Mouse (Mus musculus) cerebellum, postnatal 36 days (tissue): ENCODE results near the gene Duoxa2.
"Not testable (repeated sequence)": the region's sequence is repeated elsewhere in the genome, so short reads cannot be mapped to it uniquely, and the experiment has no call there.

Experiments
- DNase-seq, 2 experiments: peaks; one replicate each; pipeline ENCODE4 v3.0.0; 2021 to 2022; ENCODE audit warnings: mixed read lengths in 2 of 2

Gene Duoxa2

DNA sequence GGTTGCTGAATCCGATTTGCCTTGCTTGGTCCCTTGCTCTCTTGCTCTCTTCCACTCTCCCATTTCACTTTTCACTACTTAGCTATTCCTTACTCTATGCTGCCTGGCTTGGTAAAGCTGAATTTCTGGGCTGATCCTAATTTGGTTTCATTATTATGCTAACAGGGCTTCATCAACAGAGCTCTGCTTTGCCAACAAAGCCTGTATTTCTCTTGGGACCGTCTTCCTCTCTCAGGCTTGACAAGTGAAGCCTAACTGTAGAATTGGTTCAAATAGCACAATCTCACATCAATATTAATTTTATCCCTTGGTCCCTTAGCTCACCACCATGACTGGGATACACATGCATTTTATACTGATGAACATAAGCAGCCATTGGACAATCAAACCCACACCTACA is 12.9 kb downstream of the Duoxa2 start:
- no peak for DNase-seq

DNA sequence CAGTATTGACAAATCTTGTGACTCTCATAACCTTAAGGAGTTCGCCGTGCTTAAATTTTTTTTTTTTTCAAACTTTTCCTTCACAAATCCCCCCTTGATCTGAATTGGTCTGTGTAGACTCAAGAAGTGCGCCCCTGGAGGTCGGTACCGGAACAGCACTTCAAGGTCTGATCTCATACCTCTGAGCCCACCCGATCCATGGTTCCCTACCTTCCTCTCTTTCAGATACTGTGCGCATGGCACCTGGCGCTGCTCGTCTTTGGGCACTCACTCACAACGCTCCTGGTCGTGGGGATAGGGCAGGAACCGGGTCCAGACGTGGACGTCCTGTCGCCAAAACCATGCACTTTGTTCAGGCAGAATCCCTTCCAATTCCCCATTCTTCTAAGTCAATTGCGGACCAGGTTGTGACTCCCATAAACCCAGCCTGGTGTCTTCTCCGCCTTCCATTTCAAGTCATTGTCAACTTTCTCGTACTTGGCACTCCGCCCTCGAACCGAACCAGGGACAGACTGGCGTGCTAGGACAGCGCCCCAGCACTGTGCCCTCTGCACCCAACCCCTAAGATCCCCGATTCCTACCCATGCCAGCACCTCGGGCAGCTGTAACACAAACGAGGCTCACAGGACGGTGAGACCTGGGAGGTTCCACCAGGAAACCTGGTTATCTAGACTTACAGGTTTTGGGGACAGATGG is 14.2 kb downstream of the Duoxa2 start:
- DNase-seq: peak; percentile 69 to 74

DNA sequence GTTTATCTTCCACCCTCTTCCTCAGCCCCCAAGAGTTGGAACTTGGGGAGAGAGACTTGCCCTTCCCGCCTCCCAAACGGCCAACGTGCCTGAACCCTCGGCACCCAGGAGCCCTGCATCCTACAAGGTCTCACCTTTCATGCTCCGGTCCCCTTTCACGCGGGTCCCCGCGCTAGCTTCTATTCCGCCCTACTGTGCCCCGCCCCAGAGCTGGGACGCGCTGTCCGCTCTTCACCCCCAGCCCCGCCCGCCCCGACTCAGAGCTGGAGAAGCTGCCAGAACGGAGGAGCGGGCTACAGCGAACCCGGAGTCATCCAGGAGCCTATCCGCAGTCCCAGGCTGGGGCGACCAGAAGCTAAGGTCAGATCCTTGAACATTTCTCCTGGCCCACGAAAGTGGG is 14.8 kb downstream of the Duoxa2 start, which contains the start of gene Duoxa1:
TSS of gene Duoxa1 (minus strand) at position 195 of the 400 bp plus-strand sequence.
- DNase-seq: no peak

DNA sequence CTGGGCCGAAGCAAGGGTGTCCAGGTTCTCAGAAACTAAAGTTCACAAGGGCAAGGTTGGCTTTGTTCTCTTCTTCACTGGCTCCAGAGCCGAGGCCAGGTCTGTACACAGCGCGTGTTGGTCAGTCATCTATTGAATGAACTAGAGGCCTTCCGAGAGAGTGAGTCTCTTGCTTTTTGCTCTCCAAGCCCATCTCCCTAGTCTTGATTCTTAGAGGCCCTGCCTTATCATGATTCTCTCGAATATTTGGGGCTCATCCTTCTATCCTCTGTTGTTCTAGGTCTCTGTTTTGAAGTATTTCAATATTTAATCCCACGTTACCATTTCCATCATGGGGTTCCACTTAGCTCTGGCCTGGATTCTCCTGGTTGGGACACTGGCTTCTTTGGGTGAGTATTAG is 16.7 kb downstream of the Duoxa2 start, which contains the start of gene Duox1:
TSS of gene Duox1 (plus strand) at position 301 of the 400 bp plus-strand sequence.
- DNase-seq: no peak

DNA sequence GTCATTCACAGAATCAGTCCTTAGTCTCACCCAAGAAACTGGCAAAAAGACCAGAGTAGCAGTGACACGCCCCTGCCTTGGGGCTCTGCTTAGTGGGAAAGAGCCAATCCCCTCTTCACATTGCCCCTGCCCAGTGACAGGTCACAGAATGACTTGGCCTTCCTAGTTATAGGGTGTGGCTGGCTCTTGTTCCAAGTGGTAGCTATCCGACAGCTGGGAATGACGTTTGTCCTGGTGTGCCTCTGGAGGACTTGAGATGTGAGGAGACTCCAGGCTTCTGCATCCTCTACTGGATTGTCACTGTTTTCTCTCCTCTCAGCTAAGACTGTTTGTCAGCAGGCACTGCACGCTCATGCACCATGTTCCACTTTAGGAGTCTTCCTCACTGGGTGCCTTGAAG is 18.7 kb downstream of the Duoxa2 start:
- DNase-seq: no peak

DNA sequence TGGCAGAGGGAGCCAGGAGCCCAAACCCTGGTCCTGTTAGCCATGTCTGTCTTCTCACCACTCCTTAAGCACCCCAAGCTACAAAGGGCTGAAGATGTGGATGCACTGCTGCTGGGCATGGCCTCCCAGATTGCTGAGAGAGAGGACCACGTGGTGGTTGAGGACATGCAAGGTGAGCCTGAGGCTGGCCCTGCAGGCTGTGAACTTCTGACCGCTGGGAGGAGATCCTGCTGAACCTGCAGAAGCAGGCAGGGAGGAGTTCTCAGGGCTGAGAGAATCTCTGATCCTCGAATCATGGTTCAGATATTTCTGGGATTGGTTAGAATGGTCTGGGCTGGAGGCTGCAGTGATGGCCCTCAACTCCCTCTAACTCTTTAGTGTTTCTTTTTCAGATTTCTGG is 25.3 kb downstream of the Duoxa2 start:
- DNase-seq: no peak

DNA sequence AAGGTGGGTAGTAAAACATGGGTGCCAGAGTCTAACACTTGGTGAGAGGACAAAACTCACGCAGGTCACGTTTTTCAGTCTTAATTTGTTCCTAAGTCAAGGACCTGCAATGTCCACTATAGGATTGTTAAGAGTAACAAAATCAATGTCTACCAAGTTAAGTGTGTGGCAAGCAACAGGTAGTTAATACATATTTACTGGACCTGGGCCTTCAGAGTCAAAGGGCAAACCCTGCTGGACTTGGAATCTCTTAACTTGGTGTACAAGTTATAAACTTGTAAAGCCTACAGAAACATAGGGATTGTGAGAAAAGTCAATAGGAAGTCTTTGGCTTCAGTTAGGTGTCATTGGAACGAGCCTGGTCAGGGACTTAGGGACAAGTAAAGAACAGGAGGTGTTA is 25.9 kb downstream of the Duoxa2 start:
- no peak for DNase-seq

DNA sequence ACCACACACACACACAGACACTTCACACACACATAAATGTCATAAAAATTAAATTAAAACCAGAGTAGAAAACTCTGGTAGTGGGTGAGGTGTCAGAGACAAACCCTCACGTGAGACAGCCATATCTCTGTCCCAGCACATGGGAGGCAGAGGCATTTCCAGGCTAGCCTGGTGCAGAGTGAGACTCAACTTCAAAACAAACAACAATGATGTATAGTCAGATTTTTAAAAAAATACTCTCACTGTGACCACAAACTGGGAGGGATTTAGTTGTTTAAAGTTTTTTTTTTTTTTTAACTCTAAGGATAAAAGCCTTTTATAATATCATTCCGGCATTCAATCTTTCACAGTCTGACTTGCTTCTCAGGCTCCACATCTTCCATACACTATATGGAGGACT is 26.7 kb downstream of the Duoxa2 start:
- no peak for DNase-seq

DNA sequence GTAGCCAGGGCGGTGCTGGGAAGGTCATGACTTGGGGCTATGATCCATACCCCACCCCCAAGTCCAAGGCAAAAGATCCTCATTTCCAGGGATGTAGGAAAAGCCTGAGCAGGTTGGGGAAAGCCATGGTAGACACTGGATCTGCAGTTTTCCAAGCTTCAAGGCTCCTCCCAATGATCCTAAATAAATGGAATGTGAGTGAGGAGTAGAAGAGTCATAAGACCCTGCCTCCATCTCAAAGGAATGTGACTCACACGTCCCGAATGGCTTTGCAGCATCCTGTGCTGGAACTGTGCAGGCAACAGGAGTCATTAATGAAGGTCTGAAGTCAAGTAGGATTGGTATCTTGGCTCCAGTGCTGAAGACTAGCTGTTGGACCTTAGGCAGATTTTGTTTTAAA is 29.3 kb downstream of the Duoxa2 start:
- DNase-seq: no peak

DNA sequence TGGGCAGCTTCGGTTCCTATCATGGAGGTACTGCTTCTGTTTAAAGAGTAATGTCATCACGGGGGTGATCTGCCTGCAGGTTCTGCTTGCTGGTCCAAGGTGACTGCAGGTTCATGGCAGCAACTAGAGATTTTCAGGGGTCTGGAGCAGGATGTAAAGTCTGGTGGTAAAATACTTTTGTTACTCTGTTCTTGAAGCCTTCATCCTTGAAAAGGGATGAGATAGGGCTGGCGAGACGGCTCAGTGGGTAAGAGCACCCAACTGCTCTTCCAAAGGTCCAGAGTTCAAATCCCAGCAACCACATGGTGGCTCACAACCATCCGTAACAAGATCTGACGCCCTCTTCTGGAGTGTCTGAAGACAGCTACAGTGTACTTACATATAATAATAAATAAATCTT is 31.6 kb downstream of the Duoxa2 start:
- not testable (repeated sequence) for DNase-seq

DNA sequence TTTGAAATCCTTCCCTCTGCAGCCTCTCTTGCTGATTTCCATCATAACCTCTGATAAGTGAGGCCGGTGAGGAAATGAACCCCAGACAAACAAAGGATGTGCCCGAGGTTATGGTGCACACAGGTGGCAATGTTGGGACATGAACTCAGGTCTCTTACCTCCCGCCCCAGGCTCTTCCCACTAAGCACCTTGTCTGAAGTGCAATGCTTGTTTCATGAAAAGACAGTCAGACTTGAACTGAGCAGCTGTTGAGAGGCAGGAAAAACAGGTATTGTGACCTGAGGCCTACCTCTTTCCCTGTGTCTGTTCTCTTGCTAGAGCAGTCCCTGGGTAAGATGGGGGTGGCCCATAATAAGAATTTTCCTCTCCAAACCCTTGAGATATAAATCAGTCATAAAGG is 33.5 kb downstream of the Duoxa2 start:
- DNase-seq: no peak

DNA sequence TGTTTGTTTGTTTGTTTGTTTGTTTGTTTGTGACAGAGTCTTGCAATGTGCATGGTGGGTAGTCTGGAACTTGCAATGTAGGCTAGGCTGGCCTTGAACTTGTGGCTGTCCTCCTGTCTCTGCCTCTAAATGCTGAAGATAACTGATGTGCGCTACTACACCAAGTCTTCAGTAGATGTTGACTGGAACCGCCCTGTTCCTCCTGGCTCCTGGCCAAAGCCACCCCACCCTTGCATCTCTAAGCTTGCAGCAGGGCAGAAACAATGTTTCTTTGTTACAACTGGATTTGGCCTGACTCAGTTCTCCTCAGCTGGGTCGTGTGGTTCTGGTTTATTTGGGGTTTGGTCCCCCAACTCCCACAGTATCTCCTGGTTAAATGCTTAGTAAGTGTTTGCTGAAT is 35.5 kb downstream of the Duoxa2 start:
- DNase-seq: no peak

DNA sequence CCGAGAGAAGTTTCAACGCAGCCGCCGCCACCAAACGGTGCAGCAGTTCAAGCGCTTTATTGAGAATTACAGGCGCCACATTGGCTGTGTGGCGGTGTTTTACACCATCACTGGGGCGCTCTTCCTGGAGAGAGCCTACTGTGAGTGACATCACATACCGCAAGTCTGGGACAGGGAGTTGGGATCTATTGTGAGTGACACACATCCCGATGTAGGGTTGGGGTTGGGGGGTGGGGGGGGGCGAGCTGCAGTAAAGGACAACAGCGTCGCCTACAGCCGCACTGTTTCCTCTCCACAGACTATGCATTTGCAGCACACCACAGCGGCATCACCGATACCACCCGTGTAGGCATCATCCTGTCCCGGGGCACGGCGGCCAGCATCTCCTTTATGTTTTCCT is 38.6 kb downstream of the Duoxa2 start:
- DNase-seq: no peak

DNA sequence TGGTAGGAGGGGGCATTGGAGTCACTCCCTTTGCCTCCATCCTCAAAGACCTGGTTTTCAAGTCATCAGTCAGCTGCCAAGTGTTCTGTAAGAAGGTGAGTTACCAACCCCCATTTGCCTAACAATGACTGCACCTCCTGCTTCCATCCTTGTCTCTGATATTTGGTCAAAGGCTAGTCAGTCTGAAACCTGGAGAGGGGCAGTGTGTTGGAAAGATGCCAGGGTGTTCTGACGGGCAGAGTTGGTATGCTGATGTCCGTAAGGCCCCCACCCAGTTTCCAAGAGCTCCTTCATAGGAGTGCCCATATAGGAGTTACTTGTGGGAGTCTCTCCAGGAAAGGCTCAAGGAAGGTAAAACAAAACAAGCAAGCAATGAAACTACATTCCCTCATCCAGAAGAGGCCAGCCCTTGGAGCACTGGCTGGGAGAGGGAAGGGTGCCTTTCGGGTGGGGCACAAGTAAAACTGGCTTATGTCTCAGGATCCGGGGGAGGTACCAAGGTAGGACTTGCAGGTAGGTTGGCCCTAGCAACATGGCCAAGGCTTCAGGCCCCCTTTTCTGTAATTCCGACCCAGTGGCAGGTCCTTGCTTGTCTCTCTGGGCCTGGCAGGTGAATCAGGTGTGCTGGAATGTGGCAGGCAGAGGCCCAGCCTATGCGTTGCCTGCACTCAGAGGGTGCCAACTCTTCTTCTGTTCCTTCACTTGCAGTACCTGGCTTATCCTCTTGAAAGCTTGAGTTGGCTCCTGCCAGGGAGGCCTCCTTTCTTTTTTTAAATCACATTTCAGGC is 46.6 kb downstream of the Duoxa2 start:
- DNase-seq: peak; percentile 27 to 29

DNA sequence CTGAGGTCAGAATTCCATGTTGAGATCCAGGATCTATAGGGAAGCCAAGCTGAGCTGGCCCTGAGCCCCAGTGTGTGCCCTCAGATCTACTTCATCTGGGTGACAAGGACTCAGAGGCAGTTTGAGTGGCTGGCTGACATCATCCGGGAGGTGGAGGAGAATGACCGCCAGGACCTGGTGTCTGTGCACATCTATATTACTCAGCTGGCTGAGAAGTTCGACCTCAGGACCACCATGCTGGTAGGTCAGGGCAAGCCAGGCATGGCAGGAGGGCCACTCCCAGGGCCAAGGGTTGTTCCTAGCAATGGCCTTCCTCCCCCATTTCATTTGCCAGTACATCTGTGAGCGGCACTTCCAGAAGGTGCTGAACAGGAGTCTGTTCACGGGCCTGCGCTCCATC is 47.5 kb downstream of the Duoxa2 start:
- DNase-seq: peak; percentile 17 to 31

DNA sequence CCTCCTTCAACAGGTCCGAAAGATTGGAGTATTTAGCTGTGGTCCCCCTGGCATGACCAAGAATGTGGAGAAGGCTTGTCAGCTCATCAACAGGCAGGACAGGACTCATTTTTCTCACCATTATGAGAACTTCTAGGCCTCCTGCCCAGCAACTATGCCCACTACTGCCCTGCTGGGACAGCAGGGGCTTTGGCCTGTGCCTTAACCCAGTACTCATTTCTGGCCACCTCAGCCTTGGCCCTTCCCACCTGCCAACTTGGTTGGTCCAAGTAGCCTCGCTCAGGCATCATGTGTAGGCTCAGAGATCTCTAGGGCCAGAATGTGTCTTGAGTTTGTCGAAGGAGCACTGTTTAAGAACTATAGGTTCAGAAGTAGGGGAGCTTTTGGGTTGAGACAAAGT is 48.6 kb downstream of the Duoxa2 start:
- DNase-seq: peak in 1 of 2 experiments; percentile 23

DNA sequence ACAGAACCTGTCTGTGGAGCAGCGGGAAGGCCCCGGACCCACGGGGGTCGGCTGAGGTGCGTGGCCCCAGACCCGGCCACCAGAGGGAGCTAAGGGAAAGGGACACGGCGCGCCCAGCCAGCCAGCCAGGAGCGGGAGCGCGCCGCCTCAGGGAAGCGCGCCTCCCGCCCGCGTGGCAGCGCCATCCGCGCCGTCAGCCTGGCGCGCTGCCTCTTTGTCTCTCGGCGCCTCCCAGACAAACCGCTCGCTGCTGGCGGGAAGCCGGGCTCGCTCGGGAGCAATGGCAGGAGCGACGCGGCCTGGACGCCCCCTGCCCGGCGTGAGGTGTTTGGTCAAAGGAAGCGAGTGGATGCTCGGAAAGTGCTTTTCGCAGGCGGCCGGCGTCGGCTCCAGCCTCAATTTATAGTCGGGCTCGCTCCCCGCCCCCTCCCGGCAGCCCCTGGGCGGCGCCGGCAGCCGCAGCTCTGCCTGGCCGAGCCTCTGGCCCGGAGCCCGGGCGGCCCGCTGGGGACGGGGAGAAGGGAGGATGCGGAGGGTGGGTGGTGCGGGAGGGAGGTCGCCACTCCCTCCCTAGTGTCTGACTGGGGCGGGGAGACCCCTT is 49.9 kb downstream of the Duoxa2 start:
- DNase-seq: peak; percentile 91

DNA sequence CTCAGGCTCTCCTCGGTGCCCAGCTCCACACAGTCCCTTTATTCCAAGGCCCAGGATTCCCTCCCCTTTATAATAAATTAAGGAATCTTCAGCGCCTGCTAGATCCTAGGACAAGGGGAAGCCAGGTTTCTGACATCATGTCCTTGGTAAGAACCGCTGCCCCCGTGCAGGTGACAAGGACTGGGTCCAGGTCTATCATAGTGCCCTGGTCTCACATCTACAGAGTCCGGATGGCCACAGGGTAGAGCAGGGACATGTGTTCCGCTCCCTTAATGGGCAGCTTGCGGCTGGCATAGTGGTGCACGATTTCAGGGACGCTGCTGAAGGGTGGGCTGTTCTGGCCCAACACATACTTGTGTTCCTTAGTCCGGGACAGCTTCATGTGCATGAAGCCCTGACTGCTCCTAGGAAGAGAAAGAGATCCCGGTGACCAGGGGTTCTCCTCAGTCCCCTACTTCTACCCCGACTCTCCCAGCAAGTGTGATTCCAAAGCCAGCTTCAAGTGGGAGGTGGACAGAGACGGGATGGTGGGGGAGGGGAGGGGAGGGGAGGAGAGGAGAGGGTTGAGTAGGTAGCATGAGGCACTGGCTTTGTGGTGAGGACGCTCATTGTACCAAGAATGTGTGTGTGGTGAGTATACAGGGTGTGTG is 50.6 kb downstream of the Duoxa2 start:
- DNase-seq: peak; percentile 47 to 59

DNA sequence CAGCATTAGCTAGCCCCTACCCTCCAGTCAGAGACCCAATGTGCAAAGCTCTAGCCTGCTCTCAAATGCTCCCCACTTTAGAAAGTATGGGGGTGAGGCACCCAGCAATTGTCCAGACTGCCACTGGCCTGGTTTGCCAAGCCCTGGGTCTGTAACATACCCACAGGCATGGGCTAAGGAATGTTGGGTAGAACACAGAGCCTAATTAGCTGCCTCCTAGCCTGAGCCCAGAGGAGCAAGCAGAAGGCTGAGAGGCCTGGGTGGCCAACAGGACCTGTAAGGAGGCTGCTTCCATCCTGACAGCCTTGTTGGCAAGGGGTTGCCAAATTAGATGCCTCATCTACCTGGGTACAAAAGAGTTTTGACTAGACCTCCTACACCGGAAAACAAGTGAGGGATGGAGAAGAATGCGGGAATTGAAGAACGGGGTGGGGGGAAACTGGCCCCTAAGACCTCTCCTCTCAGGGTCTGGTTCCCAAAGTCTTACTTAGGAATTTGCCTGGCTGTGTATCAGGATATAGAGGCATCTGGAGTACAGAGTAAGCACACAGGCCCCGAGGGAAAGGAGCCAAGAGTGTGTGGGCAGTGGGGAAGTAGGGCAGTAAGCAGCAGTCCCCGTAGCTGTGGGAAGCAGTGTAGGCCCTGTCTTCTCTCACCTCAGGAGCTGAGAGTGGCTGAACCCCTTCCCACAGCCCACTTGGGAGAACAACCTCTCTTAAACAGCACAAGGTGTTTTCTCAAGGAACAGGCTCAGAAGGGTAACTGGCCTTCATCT is 52.6 kb downstream of the Duoxa2 start:
- DNase-seq: peak; percentile 20 to 31

DNA sequence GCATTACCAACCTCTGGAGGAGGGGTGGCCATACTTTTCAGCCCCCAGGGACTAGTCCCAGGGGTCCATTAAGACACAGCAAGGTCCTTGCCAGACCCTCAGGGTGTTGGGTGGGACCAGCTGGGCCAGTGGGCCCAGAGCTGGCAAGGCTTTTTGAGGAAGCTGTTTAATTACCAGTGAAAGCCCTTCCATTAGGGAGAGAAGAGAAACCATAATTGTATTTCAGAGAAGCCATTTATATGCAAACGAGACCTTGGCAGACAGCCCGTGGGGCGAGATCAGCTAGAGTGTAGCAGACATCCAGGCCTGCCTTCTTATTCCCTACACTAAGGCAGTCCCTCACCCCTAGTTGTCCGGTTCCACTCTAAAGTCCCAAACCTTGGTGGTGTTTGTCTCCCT is 53.2 kb downstream of the Duoxa2 start:
- DNase-seq: peak; percentile 57 to 60
